Comparison of ENCODE assay signal across 7 mouse cellular contexts in genomic region chr3:88139243-88140177, GRCm38 (mm10). TPM values are rescaled to one million over a fixed set of nuclear protein-coding genes. Genes with fewer than 3 reads are reported as not detected.
DNase-seq lines count a peak whose midpoint lies in the region; ATAC-seq lines count a peak whose summit lies in the region.

No protein-coding gene starts in this region.

- peak overlapping the region; percentile 89 for H3K27ac ChIP-seq in hindbrain, embryonic 10.5 days
- H3K27ac ChIP-seq in liver, embryonic 12.5 days: peak overlapping the region; percentile 98

- peaks cover 29% of the 10 kb centered on the region for H3K27me3 ChIP-seq in hindbrain, embryonic 10.5 days (ENCODE audit: insufficient read depth, poor library complexity, severe bottlenecking)
- 0 out of 2 replicates have a peak, but pooled peaks cover 2% of the 10 kb centered on the region for H3K27me3 ChIP-seq in liver, embryonic 12.5 days (replicated peaks)

- peak overlapping the region; percentile 68 for H3K9ac ChIP-seq in liver, embryonic 12.5 days

- no peaks in the 10 kb centered on the region for H3K36me3 ChIP-seq in hindbrain, embryonic 10.5 days
- no peaks in the 10 kb centered on the region for H3K36me3 ChIP-seq in liver, embryonic 12.5 days

- peak overlapping the region; percentile 69 for H3K4me3 ChIP-seq in hindbrain, embryonic 10.5 days
- peak overlapping the region; percentile 58 for H3K4me3 ChIP-seq in liver, embryonic 12.5 days

- no peaks in the 10 kb centered on the region for H3K9me3 ChIP-seq in hindbrain, embryonic 10.5 days
- no peaks in the 10 kb centered on the region for H3K9me3 ChIP-seq in liver, embryonic 12.5 days (replicated peaks)

- no peak for ATAC-seq in liver, embryonic 12.5 days

- H3K4me2 ChIP-seq in liver, embryonic 12.5 days: peak overlapping the region; percentile 95

- peaks cover 75% of the 10 kb centered on the region for H3K4me1 ChIP-seq in hindbrain, embryonic 10.5 days (replicated peaks)
- peaks cover 68% of the 10 kb centered on the region for H3K4me1 ChIP-seq in liver, embryonic 12.5 days

- WGBS in hindbrain, embryonic 10.5 days: 19% methylated on average over 25 of the region's 25 CpGs
- 22% methylated on average over 25 of the region's 25 CpGs for WGBS in liver, embryonic 12.5 days (ENCODE audit: insufficient replicate concordance)

- DNase-seq in urinary bladder, postnatal 14 days (ENCODE audit: low spot score): peak; percentile 35
- no peak for DNase-seq in urinary bladder, postnatal 4 days (ENCODE audit: low spot score in 2 of 2)
- peak; percentile 88 to 89 for DNase-seq in cerebellum, postnatal 25 days
- no peak for DNase-seq in hindbrain, embryonic 10.5 days (ENCODE audit: low spot score)
- DNase-seq in retina, embryonic 14.5 days (ENCODE audit: low spot score): peak; percentile 23
- DNase-seq in ovary, adult 18-20 months (ENCODE audit: low spot score): no peak

RNA-seq across cellular contexts. Expression of gene Mef2d, which starts 2.7 kb away (rescaled TPM):
- polyA plus RNA-seq in hindbrain, embryonic 10.5 days (2016; fragmentation: Nextera tagmentation; extraction: Ambion mirVana): 10.2 and 15.1 TPM in 2 replicates
- polyA plus RNA-seq in liver, embryonic 12.5 days (2016; fragmentation: Nextera tagmentation; extraction: Ambion mirVana): 12.1 and 13.6 TPM in 2 replicates

RNA-seq across cellular contexts. Expression of gene Iqgap3, which starts 57.7 kb away (rescaled TPM):
- polyA plus RNA-seq in hindbrain, embryonic 10.5 days (2016; fragmentation: Nextera tagmentation; extraction: Ambion mirVana): 19.5 and 24.3 TPM in 2 replicates
- polyA plus RNA-seq in liver, embryonic 12.5 days (2016; fragmentation: Nextera tagmentation; extraction: Ambion mirVana): 11.2 and 11.8 TPM in 2 replicates

Comparison
In these comparisons a context has a peak if more than half of its experiments do, and no peak if none do; other contexts are left out.
1. DNase-seq: peak in urinary bladder, postnatal 14 days (single experiment), cerebellum, postnatal 25 days (2 of 2) and retina, embryonic 14.5 days (single experiment); none in urinary bladder, postnatal 4 days (0 of 2), hindbrain, embryonic 10.5 days (single experiment) and ovary, adult 18-20 months (single experiment).